Mouse (Mus musculus): Measurements from ENCODE around the gene Myo6. TPM values are rescaled to one million over a fixed set of nuclear protein-coding genes. Genes with fewer than 3 reads are reported as not detected.
A peak's percentile ranks its signal among the peaks of the same experiment; 100 is the strongest.
"Not testable (repeated sequence)": the region's sequence is repeated elsewhere in the genome, so short reads cannot be mapped to it uniquely, and the experiment has no call there.

The Myo6 gene
- polyA plus RNA-seq, 1 experiment = 6.0 TPM

- H3K4me1 ChIP-seq (replicated peaks; ENCODE audit: control insufficient read depth, insufficient read depth, low read length) = peaks cover 10% of the 10 kb centered on the region
- TF ChIP-seq CTCF (IDR thresholded peaks at IDR 0.05; ENCODE audit: borderline replicate concordance, control insufficient read depth, extremely low read depth, insufficient read depth, low read length, poor library complexity) (no peak), POLR2A (IDR thresholded peaks at IDR 0.05; ENCODE audit: control insufficient read depth, extremely low read depth, insufficient read depth, low read length, poor library complexity) (no peak)
- no peaks in the 10 kb centered on the region for H3K27me3 ChIP-seq (ENCODE audit: control insufficient read depth, insufficient read depth, low read length)
- no peaks in the 10 kb centered on the region for H3K36me3 ChIP-seq (ENCODE audit: control insufficient read depth, insufficient read depth, low read length)
- WGBS = 25% methylated on average over 5 of the region's 5 CpGs
- no peak overlapping the region for H3K27ac ChIP-seq (ENCODE audit: control insufficient read depth, insufficient read depth, low read length)
- peak; percentile 17 for DNase-seq
- no peak overlapping the region for H3K4me3 ChIP-seq (ENCODE audit: control insufficient read depth, insufficient read depth, low read length)
Observed at GRCm38 (mm10) chr9:80313610-80314009, 148.8 kb downstream of the Myo6 start.

GRCm38 (mm10) chr9:80315922-80316321 lies 151.1 kb downstream of the Myo6 start:
- Histone ChIP-seq H3K27ac (ENCODE audit: control insufficient read depth, insufficient read depth, low read length) (peak overlapping the region; percentile 44; the same call in 1 of the 2 replicates), H3K27me3 (ENCODE audit: control insufficient read depth, insufficient read depth, low read length) (no peaks in the 10 kb centered on the region), H3K36me3 (ENCODE audit: control insufficient read depth, insufficient read depth, low read length) (no peaks in the 10 kb centered on the region), H3K4me3 (ENCODE audit: control insufficient read depth, insufficient read depth, low read length) (no peak overlapping the region), H3K4me1 (replicated peaks; ENCODE audit: control insufficient read depth, insufficient read depth, low read length) (peaks cover 10% of the 10 kb centered on the region)
- TF ChIP-seq POLR2A (IDR thresholded peaks at IDR 0.05; ENCODE audit: control insufficient read depth, extremely low read depth, insufficient read depth, low read length, poor library complexity) = no peak
- TF ChIP-seq CTCF (IDR thresholded peaks at IDR 0.05; ENCODE audit: borderline replicate concordance, control insufficient read depth, extremely low read depth, insufficient read depth, low read length, poor library complexity) = no peak
- 75% methylated on average over 6 of the region's 6 CpGs for WGBS
- DNase-seq = no peak

GRCm38 (mm10) chr9:80318027-80318426 lies 153.2 kb downstream of the Myo6 start:
- DNase-seq = peak; percentile 8
- peak overlapping the region; percentile 81 for H3K27ac ChIP-seq (ENCODE audit: control insufficient read depth, insufficient read depth, low read length)
- no peak for TF ChIP-seq POLR2A (IDR thresholded peaks at IDR 0.05; ENCODE audit: control insufficient read depth, extremely low read depth, insufficient read depth, low read length, poor library complexity)
- TF ChIP-seq CTCF (IDR thresholded peaks at IDR 0.05; ENCODE audit: borderline replicate concordance, control insufficient read depth, extremely low read depth, insufficient read depth, low read length, poor library complexity) = no peak
- no peak overlapping the region for H3K4me3 ChIP-seq (ENCODE audit: control insufficient read depth, insufficient read depth, low read length)
- H3K27me3 ChIP-seq (ENCODE audit: control insufficient read depth, insufficient read depth, low read length) = no peaks in the 10 kb centered on the region
- 11% methylated on average over 6 of the region's 6 CpGs for WGBS
- no peaks in the 10 kb centered on the region for H3K36me3 ChIP-seq (ENCODE audit: control insufficient read depth, insufficient read depth, low read length)
- peaks cover 10% of the 10 kb centered on the region for H3K4me1 ChIP-seq (replicated peaks; ENCODE audit: control insufficient read depth, insufficient read depth, low read length)

- not testable (repeated sequence) for H3K4me3 ChIP-seq (ENCODE audit: control insufficient read depth, insufficient read depth, low read length); H3K27ac ChIP-seq (ENCODE audit: control insufficient read depth, insufficient read depth, low read length); DNase-seq; H3K27me3 ChIP-seq (ENCODE audit: control insufficient read depth, insufficient read depth, low read length); H3K36me3 ChIP-seq (ENCODE audit: control insufficient read depth, insufficient read depth, low read length); H3K4me1 ChIP-seq (replicated peaks; ENCODE audit: control insufficient read depth, insufficient read depth, low read length)
- 99% methylated on average over 2 of the region's 2 CpGs for WGBS
Observed at GRCm38 (mm10) chr9:80321051-80321887, 156.4 kb downstream of the Myo6 start.

- Histone ChIP-seq H3K27ac (ENCODE audit: control insufficient read depth, insufficient read depth, low read length) (no peak overlapping the region), H3K4me3 (ENCODE audit: control insufficient read depth, insufficient read depth, low read length) (peak overlapping the region; percentile 21), H3K4me1 (replicated peaks; ENCODE audit: control insufficient read depth, insufficient read depth, low read length) (0 out of 2 replicates have a peak, but pooled peaks cover 2% of the 10 kb centered on the region), H3K36me3 (ENCODE audit: control insufficient read depth, insufficient read depth, low read length) (no peaks in the 10 kb centered on the region), H3K27me3 (ENCODE audit: control insufficient read depth, insufficient read depth, low read length) (no peaks in the 10 kb centered on the region)
- peak; percentile 28 for DNase-seq
- 18% methylated on average over 14 of the region's 14 CpGs for WGBS
- no peak for TF ChIP-seq CTCF (IDR thresholded peaks at IDR 0.05; ENCODE audit: borderline replicate concordance, control insufficient read depth, extremely low read depth, insufficient read depth, low read length, poor library complexity)
- no peak for TF ChIP-seq POLR2A (IDR thresholded peaks at IDR 0.05; ENCODE audit: control insufficient read depth, extremely low read depth, insufficient read depth, low read length, poor library complexity)
Observed at GRCm38 (mm10) chr9:80332153-80332552, 167.3 kb downstream of the Myo6 start.

GRCm38 (mm10) chr9:80333466-80333865 lies 168.6 kb downstream of the Myo6 start:
- no peak overlapping the region for H3K27ac ChIP-seq (ENCODE audit: control insufficient read depth, insufficient read depth, low read length)
- H3K27me3 ChIP-seq (ENCODE audit: control insufficient read depth, insufficient read depth, low read length) = no peaks in the 10 kb centered on the region
- H3K36me3 ChIP-seq (ENCODE audit: control insufficient read depth, insufficient read depth, low read length) = no peaks in the 10 kb centered on the region
- no peak overlapping the region for H3K4me3 ChIP-seq (ENCODE audit: control insufficient read depth, insufficient read depth, low read length)
- 0 out of 2 replicates have a peak, but pooled peaks cover 2% of the 10 kb centered on the region for H3K4me1 ChIP-seq (replicated peaks; ENCODE audit: control insufficient read depth, insufficient read depth, low read length)
- WGBS = 90% methylated on average over 8 of the region's 8 CpGs
- TF ChIP-seq CTCF (IDR thresholded peaks at IDR 0.05; ENCODE audit: borderline replicate concordance, control insufficient read depth, extremely low read depth, insufficient read depth, low read length, poor library complexity) (no peak), POLR2A (IDR thresholded peaks at IDR 0.05; ENCODE audit: control insufficient read depth, extremely low read depth, insufficient read depth, low read length, poor library complexity) (no peak)
- DNase-seq = no peak
